Mouse (Mus musculus): Measurements from ENCODE around the gene Cyp2b10. TPM values are rescaled to one million over a fixed set of nuclear protein-coding genes. Genes with fewer than 3 reads are reported as not detected.
"Not testable (repeated sequence)": the region's sequence is repeated elsewhere in the genome, so short reads cannot be mapped to it uniquely, and the experiment has no call there.

The Cyp2b10 gene
- polyA plus RNA-seq, 1 experiment from 2014 or later = not detected

- not testable (repeated sequence) for H3K4me3 ChIP-seq; H3K36me3 ChIP-seq; H3K4me2 ChIP-seq; ATAC-seq (ENCODE audit: extremely low read depth, insufficient number of reproducible peaks, low FRiP score, low TSS enrichment); H3K27ac ChIP-seq (replicated peaks); H3K4me1 ChIP-seq; H3K9me3 ChIP-seq; H3K9ac ChIP-seq
- H3K27me3 ChIP-seq (replicated peaks) = peaks cover 38% of the 10 kb centered on the region
- WGBS = 10% methylated on average over 7 of the region's 7 CpGs
Measured at GRCm38 (mm10) chr7:25880721-25881120, 16.7 kb upstream of the Cyp2b10 start.

DNA sequence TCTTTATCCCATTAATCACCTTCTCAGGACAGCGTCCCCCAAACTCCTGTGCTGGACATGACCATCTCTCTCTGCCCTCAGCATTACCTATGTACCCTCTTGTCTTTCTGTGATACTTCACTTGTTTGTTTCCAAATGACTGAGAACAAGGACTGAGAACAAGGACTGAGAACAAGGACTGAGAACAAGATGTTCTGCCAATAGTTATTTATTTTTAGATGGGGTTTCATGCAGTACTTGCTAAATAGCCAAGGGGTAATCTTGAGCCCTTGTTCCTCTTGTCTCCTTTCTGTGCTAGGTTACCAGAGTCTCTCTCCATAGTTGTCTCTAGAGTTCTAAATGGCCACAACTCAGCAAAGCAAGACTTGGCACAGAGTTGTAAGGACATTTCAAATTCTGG, 13.1 kb upstream of the Cyp2b10 start:
- Histone ChIP-seq H3K9ac (no peak overlapping the region), H3K9me3 (no peaks in the 10 kb centered on the region), H3K4me1 (no peaks in the 10 kb centered on the region), H3K27me3 (replicated peaks) (peaks cover 41% of the 10 kb centered on the region), H3K27ac (replicated peaks) (no peak overlapping the region), H3K4me2 (no peak overlapping the region), H3K4me3 (no peak overlapping the region), H3K36me3 (no peaks in the 10 kb centered on the region)
- 57% methylated on average over 1 of the region's 1 CpGs for WGBS
- ATAC-seq (ENCODE audit: extremely low read depth, insufficient number of reproducible peaks, low FRiP score, low TSS enrichment) = no peak

GRCm38 (mm10) chr7:25887758-25888157, 9.7 kb upstream of the Cyp2b10 start:
- Histone ChIP-seq H3K27me3 (replicated peaks) (peaks cover 11% of the 10 kb centered on the region; the same call in 1 of the 2 replicates), H3K9ac (no peak overlapping the region), H3K4me3 (no peak overlapping the region), H3K4me1 (no peaks in the 10 kb centered on the region), H3K4me2 (no peak overlapping the region), H3K9me3 (no peaks in the 10 kb centered on the region), H3K36me3 (no peaks in the 10 kb centered on the region), H3K27ac (replicated peaks) (no peak overlapping the region)
- ATAC-seq (ENCODE audit: extremely low read depth, insufficient number of reproducible peaks, low FRiP score, low TSS enrichment) = no peak
- WGBS = 67% methylated on average over 3 of the region's 3 CpGs

GRCm38 (mm10) chr7:25893159-25893558, 4.3 kb upstream of the Cyp2b10 start:
- Histone ChIP-seq H3K36me3 (no peaks in the 10 kb centered on the region), H3K4me2 (no peak overlapping the region), H3K4me3 (no peak overlapping the region), H3K4me1 (no peaks in the 10 kb centered on the region), H3K9me3 (no peaks in the 10 kb centered on the region), H3K27ac (replicated peaks) (no peak overlapping the region), H3K9ac (no peak overlapping the region), H3K27me3 (replicated peaks) (no peaks in the 10 kb centered on the region)
- no peak for ATAC-seq (ENCODE audit: extremely low read depth, insufficient number of reproducible peaks, low FRiP score, low TSS enrichment)
- 69% methylated on average over 5 of the region's 5 CpGs for WGBS

GRCm38 (mm10) chr7:25895162-25895561, 2.3 kb upstream of the Cyp2b10 start:
- no peak for ATAC-seq (ENCODE audit: extremely low read depth, insufficient number of reproducible peaks, low FRiP score, low TSS enrichment)
- Histone ChIP-seq H3K4me3 (no peak overlapping the region), H3K27me3 (replicated peaks) (no peaks in the 10 kb centered on the region), H3K9me3 (no peaks in the 10 kb centered on the region), H3K36me3 (no peaks in the 10 kb centered on the region), H3K4me2 (no peak overlapping the region), H3K27ac (replicated peaks) (no peak overlapping the region), H3K4me1 (no peaks in the 10 kb centered on the region), H3K9ac (no peak overlapping the region)
- 55% methylated on average over 1 of the region's 1 CpGs for WGBS

GRCm38 (mm10) chr7:25898064-25898463, 644 bp downstream of the Cyp2b10 start:
- 68% methylated on average over 7 of the region's 7 CpGs for WGBS
- Histone ChIP-seq H3K9me3 (no peaks in the 10 kb centered on the region), H3K27me3 (replicated peaks) (no peaks in the 10 kb centered on the region), H3K9ac (no peak overlapping the region), H3K27ac (replicated peaks) (no peak overlapping the region), H3K4me1 (peaks cover 11% of the 10 kb centered on the region; the same call in 1 of the 2 replicates), H3K4me2 (no peak overlapping the region), H3K36me3 (no peaks in the 10 kb centered on the region), H3K4me3 (no peak overlapping the region)
- no peak for ATAC-seq (ENCODE audit: extremely low read depth, insufficient number of reproducible peaks, low FRiP score, low TSS enrichment)

DNA sequence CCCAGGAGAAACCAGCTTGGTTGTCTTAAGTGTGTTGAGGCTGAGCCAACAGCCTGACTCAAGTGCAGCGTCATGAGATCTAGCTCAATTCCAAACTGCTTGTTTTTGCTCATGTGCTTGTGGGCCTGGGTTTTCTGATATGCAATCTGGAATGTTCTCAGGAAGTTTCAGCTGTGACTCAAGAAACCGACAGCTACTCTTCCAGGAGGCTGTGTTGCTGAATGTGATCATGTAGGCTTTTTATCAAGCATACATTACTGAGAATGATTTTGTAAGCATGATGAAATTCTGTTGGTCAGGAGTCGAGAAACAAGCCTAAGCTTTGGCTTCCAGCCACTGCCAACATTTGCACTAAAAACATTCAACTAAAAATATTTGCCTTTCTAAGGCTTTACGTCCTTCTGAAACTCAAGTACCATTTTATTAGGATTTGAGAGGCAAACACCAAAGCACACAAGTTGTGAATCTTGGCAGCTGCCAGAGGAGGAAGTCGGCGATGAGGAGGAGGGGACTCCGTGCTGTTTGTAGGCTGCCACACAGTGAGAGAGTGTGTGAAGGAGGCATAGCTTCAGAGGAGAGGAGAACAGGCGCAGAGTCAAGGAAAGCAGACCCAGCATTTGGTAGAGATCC, 4.8 kb downstream of the Cyp2b10 start:
- Histone ChIP-seq H3K4me3 (no peak overlapping the region), H3K4me2 (no peak overlapping the region), H3K9me3 (no peaks in the 10 kb centered on the region), H3K27ac (replicated peaks) (no peak overlapping the region), H3K9ac (no peak overlapping the region), H3K27me3 (replicated peaks) (peaks cover 10% of the 10 kb centered on the region), H3K4me1 (peaks cover 11% of the 10 kb centered on the region; the same call in 1 of the 2 replicates), H3K36me3 (no peaks in the 10 kb centered on the region)
- 19% methylated on average over 8 of the region's 8 CpGs for WGBS
- no peak for ATAC-seq (ENCODE audit: extremely low read depth, insufficient number of reproducible peaks, low FRiP score, low TSS enrichment)

- H3K4me2 ChIP-seq = no peak overlapping the region
- WGBS = 29% methylated on average over 14 of the region's 14 CpGs
- H3K27me3 ChIP-seq (replicated peaks) = peaks cover 10% of the 10 kb centered on the region
- H3K36me3 ChIP-seq = no peaks in the 10 kb centered on the region
- H3K9me3 ChIP-seq = no peaks in the 10 kb centered on the region
- H3K27ac ChIP-seq (replicated peaks) = no peak overlapping the region
- ATAC-seq (ENCODE audit: extremely low read depth, insufficient number of reproducible peaks, low FRiP score, low TSS enrichment) = no peak
- H3K9ac ChIP-seq = no peak overlapping the region
- no peak overlapping the region for H3K4me3 ChIP-seq
- H3K4me1 ChIP-seq = peaks cover 11% of the 10 kb centered on the region; the same call in 1 of the 2 replicates
Measured at GRCm38 (mm10) chr7:25903156-25903555, 5.7 kb downstream of the Cyp2b10 start.

DNA sequence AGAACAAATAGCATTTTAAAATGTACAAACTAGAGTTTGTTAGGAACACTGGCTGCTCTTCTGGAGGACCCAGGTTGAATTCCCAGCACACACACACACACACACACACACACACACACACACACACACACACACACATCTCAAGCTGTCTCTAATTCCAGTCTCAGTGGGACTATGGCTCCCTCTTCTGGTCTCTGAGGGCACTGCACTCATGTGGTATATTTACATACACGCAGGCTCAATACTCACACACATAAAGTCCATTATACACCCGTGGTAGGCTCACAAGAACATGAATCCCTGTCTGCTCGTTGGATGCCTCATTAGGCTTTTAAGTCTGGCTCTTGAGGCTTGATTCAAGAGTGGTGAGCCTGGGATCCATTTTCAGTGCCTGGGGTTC, 6.6 kb downstream of the Cyp2b10 start:
- no peak overlapping the region for H3K9ac ChIP-seq
- no peaks in the 10 kb centered on the region for H3K9me3 ChIP-seq
- peaks cover 11% of the 10 kb centered on the region; the same call in 1 of the 2 replicates for H3K4me1 ChIP-seq
- H3K27me3 ChIP-seq (replicated peaks) = peaks cover 10% of the 10 kb centered on the region
- WGBS = 37% methylated on average over 3 of the region's 3 CpGs
- H3K36me3 ChIP-seq = no peaks in the 10 kb centered on the region
- H3K27ac ChIP-seq (replicated peaks) = no peak overlapping the region
- H3K4me2 ChIP-seq = no peak overlapping the region
- ATAC-seq (ENCODE audit: extremely low read depth, insufficient number of reproducible peaks, low FRiP score, low TSS enrichment) = no peak
- H3K4me3 ChIP-seq = no peak overlapping the region

GRCm38 (mm10) chr7:25904489-25904888, 7.1 kb downstream of the Cyp2b10 start:
- WGBS = 61% methylated on average over 10 of the region's 10 CpGs
- Histone ChIP-seq H3K4me1 (peaks cover 11% of the 10 kb centered on the region; the same call in 1 of the 2 replicates), H3K9me3 (no peaks in the 10 kb centered on the region), H3K36me3 (no peaks in the 10 kb centered on the region), H3K27ac (replicated peaks) (no peak overlapping the region), H3K4me2 (no peak overlapping the region), H3K9ac (no peak overlapping the region), H3K4me3 (no peak overlapping the region), H3K27me3 (replicated peaks) (peaks cover 10% of the 10 kb centered on the region)
- ATAC-seq (ENCODE audit: extremely low read depth, insufficient number of reproducible peaks, low FRiP score, low TSS enrichment) = no peak

DNA sequence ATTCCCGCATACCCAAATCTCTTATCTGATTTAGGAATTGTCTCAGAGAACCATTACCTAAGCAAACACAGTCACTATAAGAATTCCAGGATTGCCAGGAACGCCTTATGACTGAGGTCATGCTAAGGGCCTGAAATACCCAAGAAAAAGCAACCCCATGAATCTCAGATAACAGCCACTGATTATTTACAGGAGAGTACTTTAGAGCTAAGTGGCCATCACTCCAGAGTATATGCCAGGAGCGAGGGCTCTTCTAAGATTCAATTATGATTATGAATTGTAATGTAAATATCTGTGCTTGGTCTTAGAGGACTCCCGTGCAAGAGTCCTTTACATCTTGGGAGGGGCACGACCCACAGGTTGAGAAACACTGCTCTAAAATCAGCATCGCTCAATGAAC, 10.0 kb downstream of the Cyp2b10 start:
- H3K4me3 ChIP-seq = no peak overlapping the region
- H3K9me3 ChIP-seq = 0 out of 2 replicates have a peak, but pooled peaks cover 7% of the 10 kb centered on the region
- no peak overlapping the region for H3K9ac ChIP-seq
- H3K4me2 ChIP-seq = no peak overlapping the region
- no peaks in the 10 kb centered on the region for H3K36me3 ChIP-seq
- 0 out of 2 replicates have a peak, but pooled peaks cover 3% of the 10 kb centered on the region for H3K4me1 ChIP-seq
- ATAC-seq (ENCODE audit: extremely low read depth, insufficient number of reproducible peaks, low FRiP score, low TSS enrichment) = no peak
- peaks cover 10% of the 10 kb centered on the region for H3K27me3 ChIP-seq (replicated peaks)
- 52% methylated on average over 6 of the region's 6 CpGs for whole genome bisulfite sequencing
- no peak overlapping the region for H3K27ac ChIP-seq (replicated peaks)

DNA sequence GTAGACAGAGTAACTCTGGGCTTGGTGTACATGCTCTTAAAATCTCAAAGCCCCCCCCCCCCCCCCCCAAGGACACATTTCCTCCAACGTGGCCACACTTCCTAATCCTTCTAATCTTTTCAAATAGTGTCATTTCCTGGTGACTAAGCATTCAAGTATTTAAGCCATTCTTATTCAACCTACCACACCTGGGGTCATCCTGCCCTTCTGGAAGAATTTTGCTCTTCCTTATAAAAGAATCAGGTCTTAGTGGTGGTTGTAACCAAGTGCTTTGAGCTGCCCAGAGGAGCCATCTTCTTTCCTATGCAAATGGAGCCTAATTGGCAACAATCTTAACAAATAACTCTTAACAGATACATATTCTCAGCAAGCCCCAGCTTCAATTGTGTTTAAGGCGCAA, 12.6 kb downstream of the Cyp2b10 start:
- no peak overlapping the region for H3K9ac ChIP-seq
- 0 out of 2 replicates have a peak, but pooled peaks cover 7% of the 10 kb centered on the region for H3K9me3 ChIP-seq
- no peaks in the 10 kb centered on the region for H3K36me3 ChIP-seq
- 71% methylated on average over 2 of the region's 2 CpGs for WGBS
- H3K4me1 ChIP-seq = no peaks in the 10 kb centered on the region
- H3K27me3 ChIP-seq (replicated peaks) = peaks cover 10% of the 10 kb centered on the region; the same call in 1 of the 2 replicates
- H3K4me3 ChIP-seq = no peak overlapping the region
- no peak overlapping the region for H3K4me2 ChIP-seq
- no peak overlapping the region for H3K27ac ChIP-seq (replicated peaks)
- ATAC-seq (ENCODE audit: extremely low read depth, insufficient number of reproducible peaks, low FRiP score, low TSS enrichment) = no peak

Data from heart, embryonic 13.5 days (tissue).